Mouse (Mus musculus): ENCODE measurements around the gene Msantd1. TPM values are rescaled to one million over a fixed set of nuclear protein-coding genes. Genes with fewer than 3 reads are reported as not detected.
A peak's percentile ranks its signal among the peaks of the same experiment; 100 is the strongest.

Msantd1 gene
- polyA plus RNA-seq, 1 experiment from 2014 or later = 0.69 TPM

- Histone ChIP-seq H3K9me3 (replicated peaks) (no peaks in the 10 kb centered on the region; the same call in 1 of the 2 replicates), H3K27ac (0 out of 2 replicates have a peak overlapping the region, but pooled peaks have one; percentile 94), H3K27me3 (replicated peaks) (no peaks in the 10 kb centered on the region), H3K4me3 (no peak overlapping the region), H3K36me3 (peaks cover 8% of the 10 kb centered on the region; the same call in 1 of the 2 replicates), H3K4me2 (peak overlapping the region; percentile 88), H3K9ac (peak overlapping the region; percentile 99; the same call in 1 of the 2 replicates), H3K4me1 (peaks cover 62% of the 10 kb centered on the region)
- 87% methylated on average over 8 of the region's 8 CpGs for WGBS (ENCODE audit: insufficient replicate concordance)
- ATAC-seq = no peak
Measured at GRCm38 (mm10) chr5:34951161-34951834, 43.5 kb downstream of the Msantd1 start.

GRCm38 (mm10) chr5:34954508-34954907, 46.7 kb downstream of the Msantd1 start:
- Histone ChIP-seq H3K9me3 (replicated peaks) (no peaks in the 10 kb centered on the region; the same call in 1 of the 2 replicates), H3K4me3 (no peak overlapping the region), H3K9ac (no peak overlapping the region), H3K27me3 (replicated peaks) (no peaks in the 10 kb centered on the region), H3K4me2 (no peak overlapping the region), H3K36me3 (peaks cover 8% of the 10 kb centered on the region; the same call in 1 of the 2 replicates), H3K4me1 (peaks cover 83% of the 10 kb centered on the region), H3K27ac (peak overlapping the region; percentile 20; the same call in 1 of the 2 replicates)
- no peak for ATAC-seq
- WGBS (ENCODE audit: insufficient replicate concordance) = 66% methylated on average over 6 of the region's 6 CpGs

GRCm38 (mm10) chr5:34955630-34956029, 47.8 kb downstream of the Msantd1 start:
- no peak overlapping the region for H3K27ac ChIP-seq
- WGBS (ENCODE audit: insufficient replicate concordance) = 50% methylated on average over 5 of the region's 5 CpGs
- H3K27me3 ChIP-seq (replicated peaks) = no peaks in the 10 kb centered on the region
- no peak overlapping the region for H3K9ac ChIP-seq
- peaks cover 85% of the 10 kb centered on the region for H3K4me1 ChIP-seq
- no peak overlapping the region for H3K4me2 ChIP-seq
- no peak for ATAC-seq
- no peak overlapping the region for H3K4me3 ChIP-seq
- H3K9me3 ChIP-seq (replicated peaks) = no peaks in the 10 kb centered on the region; the same call in 1 of the 2 replicates
- H3K36me3 ChIP-seq = peaks cover 8% of the 10 kb centered on the region; the same call in 1 of the 2 replicates

- H3K36me3 ChIP-seq = peaks cover 8% of the 10 kb centered on the region; the same call in 1 of the 2 replicates
- peaks cover 85% of the 10 kb centered on the region for H3K4me1 ChIP-seq
- H3K4me3 ChIP-seq = no peak overlapping the region
- no peaks in the 10 kb centered on the region for H3K27me3 ChIP-seq (replicated peaks)
- 73% methylated on average over 7 of the region's 7 CpGs for WGBS (ENCODE audit: insufficient replicate concordance)
- no peak overlapping the region for H3K9ac ChIP-seq
- no peak overlapping the region for H3K27ac ChIP-seq
- ATAC-seq = no peak
- H3K9me3 ChIP-seq (replicated peaks) = no peaks in the 10 kb centered on the region; the same call in 1 of the 2 replicates
- no peak overlapping the region for H3K4me2 ChIP-seq
Measured at GRCm38 (mm10) chr5:34956151-34956550, 48.3 kb downstream of the Msantd1 start.

GRCm38 (mm10) chr5:34957015-34957414, 49.2 kb downstream of the Msantd1 start:
- H3K36me3 ChIP-seq = peaks cover 4% of the 10 kb centered on the region; the same call in 1 of the 2 replicates
- WGBS (ENCODE audit: insufficient replicate concordance) = 82% methylated on average over 2 of the region's 2 CpGs
- ATAC-seq = no peak
- H3K4me2 ChIP-seq = no peak overlapping the region
- no peaks in the 10 kb centered on the region for H3K27me3 ChIP-seq (replicated peaks)
- H3K9me3 ChIP-seq (replicated peaks) = no peaks in the 10 kb centered on the region; the same call in 1 of the 2 replicates
- peaks cover 86% of the 10 kb centered on the region for H3K4me1 ChIP-seq
- H3K27ac ChIP-seq = peak overlapping the region; percentile 7; the same call in 1 of the 2 replicates
- H3K9ac ChIP-seq = no peak overlapping the region
- H3K4me3 ChIP-seq = no peak overlapping the region

- Histone ChIP-seq H3K4me2 (peak overlapping the region; percentile 51), H3K36me3 (peaks cover 4% of the 10 kb centered on the region), H3K9me3 (replicated peaks) (no peaks in the 10 kb centered on the region), H3K27me3 (replicated peaks) (no peaks in the 10 kb centered on the region), H3K27ac (peak overlapping the region; percentile 92), H3K9ac (peak overlapping the region; percentile 60), H3K4me1 (peaks cover 89% of the 10 kb centered on the region), H3K4me3 (no peak overlapping the region)
- ATAC-seq = peak; percentile 96
- WGBS (ENCODE audit: insufficient replicate concordance) = 18% methylated on average over 1 of the region's 1 CpGs
Measured at GRCm38 (mm10) chr5:34960021-34960420, 52.2 kb downstream of the Msantd1 start.

GRCm38 (mm10) chr5:34965531-34965930, 57.7 kb downstream of the Msantd1 start:
- Histone ChIP-seq H3K9ac (no peak overlapping the region), H3K4me3 (no peak overlapping the region), H3K27me3 (replicated peaks) (no peaks in the 10 kb centered on the region), H3K4me1 (peaks cover 69% of the 10 kb centered on the region), H3K9me3 (replicated peaks) (no peaks in the 10 kb centered on the region), H3K36me3 (peaks cover 34% of the 10 kb centered on the region), H3K27ac (no peak overlapping the region), H3K4me2 (no peak overlapping the region)
- ATAC-seq = no peak
- WGBS (ENCODE audit: insufficient replicate concordance) = 92% methylated on average over 12 of the region's 12 CpGs

GRCm38 (mm10) chr5:34968386-34968785, 60.6 kb downstream of the Msantd1 start:
- no peaks in the 10 kb centered on the region for H3K9me3 ChIP-seq (replicated peaks)
- peak overlapping the region; percentile 70 for H3K27ac ChIP-seq
- H3K27me3 ChIP-seq (replicated peaks) = no peaks in the 10 kb centered on the region
- H3K4me3 ChIP-seq = no peak overlapping the region
- 34% methylated on average over 5 of the region's 5 CpGs for WGBS (ENCODE audit: insufficient replicate concordance)
- peak overlapping the region; percentile 12; the same call in 1 of the 2 replicates for H3K9ac ChIP-seq
- peak overlapping the region; percentile 39 for H3K4me2 ChIP-seq
- ATAC-seq = peak; percentile 78
- peaks cover 48% of the 10 kb centered on the region for H3K36me3 ChIP-seq
- peaks cover 70% of the 10 kb centered on the region for H3K4me1 ChIP-seq

GRCm38 (mm10) chr5:34972471-34972870, 64.7 kb downstream of the Msantd1 start:
- H3K4me1 ChIP-seq = peaks cover 97% of the 10 kb centered on the region
- H3K36me3 ChIP-seq = peaks cover 42% of the 10 kb centered on the region
- no peaks in the 10 kb centered on the region for H3K27me3 ChIP-seq (replicated peaks)
- H3K9ac ChIP-seq = peak overlapping the region; percentile 2; the same call in 1 of the 2 replicates
- H3K27ac ChIP-seq = peak overlapping the region; percentile 94
- no peaks in the 10 kb centered on the region for H3K9me3 ChIP-seq (replicated peaks)
- H3K4me2 ChIP-seq = 0 out of 2 replicates have a peak overlapping the region, but pooled peaks have one; percentile 6
- H3K4me3 ChIP-seq = no peak overlapping the region
- no peak for ATAC-seq
- WGBS (ENCODE audit: insufficient replicate concordance) = 58% methylated on average over 3 of the region's 3 CpGs

Other genes starting within 250 kb of the Msantd1 start
- gene Nop14, start 247.9 kb upstream of the Msantd1 start, polyA plus RNA-seq (2016; fragmentation: Nextera tagmentation; extraction: Ambion mirVana) = 26.4 and 27.9 TPM in 2 replicates
- 1.2 and 1.4 TPM in 2 replicates for gene Grk4, start 247.6 kb upstream of the Msantd1 start, polyA plus RNA-seq (2016; fragmentation: Nextera tagmentation; extraction: Ambion mirVana)
- 12.2 and 13.2 TPM in 2 replicates for gene Htt, start 146.3 kb upstream of the Msantd1 start, polyA plus RNA-seq (2016; fragmentation: Nextera tagmentation; extraction: Ambion mirVana)
- 30.1 and 31.7 TPM in 2 replicates for gene Rgs12, start 41.4 kb downstream of the Msantd1 start, polyA plus RNA-seq (2016; fragmentation: Nextera tagmentation; extraction: Ambion mirVana)
- 43.3 and 44.1 TPM in 2 replicates for gene Hgfac, start 133.5 kb downstream of the Msantd1 start, polyA plus RNA-seq (2016; fragmentation: Nextera tagmentation; extraction: Ambion mirVana)
- 0.07 TPM in 1 of 2 replicates, not detected in the other for gene Dok7, start 148.8 kb downstream of the Msantd1 start, polyA plus RNA-seq (2016; fragmentation: Nextera tagmentation; extraction: Ambion mirVana)
- gene Lrpap1, start 197.8 kb downstream of the Msantd1 start, polyA plus RNA-seq (2016; fragmentation: Nextera tagmentation; extraction: Ambion mirVana) = 77.1 and 78.4 TPM in 2 replicates

All from liver, embryonic 12.5 days (tissue).